Mouse (Mus musculus): ENCODE results near the gene Slc44a1. TPM values are rescaled to one million over a fixed set of nuclear protein-coding genes. Genes with fewer than 3 reads are reported as not detected.

The Slc44a1 gene
- polyA plus RNA-seq, 1 experiment from 2014 or later = 10.8 TPM

DNA sequence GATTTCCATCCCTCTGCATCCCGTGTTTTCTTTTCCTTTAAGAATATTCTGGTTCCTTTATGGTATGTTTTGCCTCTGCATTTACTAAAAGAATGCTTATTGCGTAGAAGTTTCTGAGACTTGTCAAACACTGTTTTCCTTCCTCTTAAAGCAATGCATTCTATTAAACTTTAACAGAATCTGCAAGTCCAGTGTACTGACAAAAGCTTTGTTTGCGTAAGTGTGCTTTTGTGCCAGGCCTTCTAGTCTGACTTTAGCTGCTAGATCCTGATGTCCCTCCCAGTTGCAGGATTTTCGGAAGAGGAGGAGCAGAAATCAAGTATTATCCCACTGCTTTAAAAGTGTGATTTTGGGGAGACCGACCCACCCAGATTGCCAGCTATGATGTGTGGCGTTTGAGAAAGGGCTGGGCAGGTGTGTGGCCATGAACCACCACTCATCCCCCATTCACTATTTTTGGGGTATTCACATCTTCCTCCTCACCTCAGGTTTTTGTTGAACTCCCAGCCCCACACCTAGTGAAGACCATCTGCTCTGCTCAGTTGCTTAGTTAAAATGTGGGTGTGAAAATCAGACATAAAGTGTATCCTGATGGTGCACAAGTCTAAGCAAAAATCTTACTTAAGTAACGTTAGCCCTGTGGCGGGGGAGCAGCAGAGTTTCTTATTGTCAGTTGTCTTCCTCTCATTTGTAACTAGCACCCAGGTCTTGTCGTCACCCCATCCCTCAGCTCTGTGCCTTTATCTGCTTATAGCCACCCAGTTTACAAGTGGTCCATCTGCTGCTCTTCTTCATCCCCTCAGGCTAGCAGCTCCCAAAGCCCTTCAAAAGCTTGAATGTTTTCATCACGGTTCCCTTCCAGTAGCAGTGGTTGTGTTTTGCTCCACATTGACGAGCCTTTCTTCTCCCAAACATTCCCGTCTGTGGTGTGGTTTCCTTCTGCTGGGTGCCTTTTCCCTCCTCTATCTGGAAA is 47.3 kb downstream of the Slc44a1 start:
- Histone ChIP-seq H3K4me2 (no peak overlapping the region), H3K4me1 (no peaks in the 10 kb centered on the region), H3K27ac (replicated peaks) (no peak overlapping the region), H3K9me3 (replicated peaks) (no peaks in the 10 kb centered on the region), H3K9ac (replicated peaks) (no peak overlapping the region), H3K27me3 (replicated peaks) (no peaks in the 10 kb centered on the region), H3K4me3 (replicated peaks) (no peak overlapping the region), H3K36me3 (no peaks in the 10 kb centered on the region)
- no peak for ATAC-seq (ENCODE audit: low FRiP score)
- WGBS = 73% methylated on average over 12 of the region's 12 CpGs

DNA sequence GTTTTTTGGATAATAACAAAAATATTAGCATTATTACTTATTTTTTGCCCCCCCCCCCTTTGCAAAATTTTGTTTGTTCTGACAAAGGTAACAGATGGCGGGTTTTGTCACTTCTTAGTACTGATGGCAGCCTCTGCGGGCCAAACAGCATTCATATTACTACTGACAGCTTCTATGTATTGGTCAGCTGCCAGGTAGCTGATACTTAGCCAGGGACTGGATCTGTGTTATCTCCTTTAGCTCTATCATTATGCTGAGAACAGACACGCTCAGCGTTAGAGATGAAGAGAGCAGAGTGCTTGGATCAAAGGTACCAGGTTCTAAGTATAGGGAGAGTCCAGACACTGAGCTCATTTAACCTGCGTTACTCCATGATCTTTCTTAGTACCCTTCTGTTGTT is 48.6 kb downstream of the Slc44a1 start:
- ATAC-seq (ENCODE audit: low FRiP score) = no peak
- 89% methylated on average over 5 of the region's 5 CpGs for WGBS
- H3K4me2 ChIP-seq = no peak overlapping the region

DNA sequence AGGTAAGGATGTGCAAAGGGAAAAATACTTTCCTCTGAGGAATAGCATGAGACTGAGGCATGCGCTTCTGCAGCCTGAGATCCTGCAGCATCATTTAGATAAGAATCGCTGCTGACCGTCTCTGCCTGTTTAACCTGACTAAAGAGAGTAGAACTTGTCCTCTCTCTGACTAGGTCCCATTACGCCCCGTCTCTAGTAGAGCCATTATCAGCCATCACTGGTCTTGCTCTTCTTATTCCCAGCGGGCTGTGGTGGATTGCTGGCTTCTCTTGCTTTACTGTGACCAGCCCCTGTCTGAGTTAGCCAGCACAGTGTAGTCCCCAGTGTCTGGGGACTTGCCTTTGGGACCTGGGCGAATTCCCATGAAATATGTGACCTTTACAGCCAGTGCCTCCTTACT is 50.2 kb downstream of the Slc44a1 start:
- WGBS = 92% methylated on average over 7 of the region's 7 CpGs
- no peak for ATAC-seq (ENCODE audit: low FRiP score)
- H3K9me3 ChIP-seq (replicated peaks) = no peaks in the 10 kb centered on the region

More for the DNA sequence above, 48.6 kb downstream of the Slc44a1 start:
- H3K4me3 ChIP-seq (replicated peaks) = no peak overlapping the region
- H3K36me3 ChIP-seq = no peaks in the 10 kb centered on the region
- no peak overlapping the region for H3K9ac ChIP-seq (replicated peaks)
- no peaks in the 10 kb centered on the region for H3K27me3 ChIP-seq (replicated peaks)
- no peaks in the 10 kb centered on the region for H3K9me3 ChIP-seq (replicated peaks)
- H3K4me1 ChIP-seq = no peaks in the 10 kb centered on the region
- no peak overlapping the region for H3K27ac ChIP-seq (replicated peaks)

DNA sequence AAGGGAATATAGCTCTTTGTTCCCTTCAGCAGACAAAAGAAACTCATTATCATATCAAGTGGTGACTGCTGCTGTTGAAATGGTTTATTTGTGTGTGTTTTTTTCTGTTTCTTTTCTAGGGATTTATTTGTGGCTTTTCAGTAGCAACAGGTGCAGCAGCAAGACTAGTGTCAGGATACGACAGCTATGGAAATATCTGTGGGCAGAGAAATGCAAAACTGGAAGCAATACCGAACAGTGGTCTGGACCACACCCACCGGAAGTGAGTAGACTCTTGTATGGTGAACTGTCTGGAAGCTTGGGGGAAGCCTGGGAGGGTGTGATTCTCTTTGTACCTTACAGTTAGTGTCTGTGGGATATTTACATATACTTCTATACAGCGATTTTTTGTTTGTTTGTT is 51.1 kb downstream of the Slc44a1 start:
- Histone ChIP-seq H3K4me1 (no peaks in the 10 kb centered on the region), H3K27me3 (replicated peaks) (no peaks in the 10 kb centered on the region), H3K36me3 (no peaks in the 10 kb centered on the region), H3K9ac (replicated peaks) (no peak overlapping the region), H3K27ac (replicated peaks) (no peak overlapping the region), H3K4me2 (no peak overlapping the region), H3K9me3 (replicated peaks) (no peaks in the 10 kb centered on the region), H3K4me3 (replicated peaks) (no peak overlapping the region)
- ATAC-seq (ENCODE audit: low FRiP score) = no peak
- WGBS = 47% methylated on average over 4 of the region's 4 CpGs

More for the DNA sequence above, 50.2 kb downstream of the Slc44a1 start:
- Histone ChIP-seq H3K4me2 (no peak overlapping the region), H3K27me3 (replicated peaks) (no peaks in the 10 kb centered on the region), H3K4me1 (no peaks in the 10 kb centered on the region), H3K27ac (replicated peaks) (no peak overlapping the region), H3K36me3 (no peaks in the 10 kb centered on the region), H3K9ac (replicated peaks) (no peak overlapping the region), H3K4me3 (replicated peaks) (no peak overlapping the region)

DNA sequence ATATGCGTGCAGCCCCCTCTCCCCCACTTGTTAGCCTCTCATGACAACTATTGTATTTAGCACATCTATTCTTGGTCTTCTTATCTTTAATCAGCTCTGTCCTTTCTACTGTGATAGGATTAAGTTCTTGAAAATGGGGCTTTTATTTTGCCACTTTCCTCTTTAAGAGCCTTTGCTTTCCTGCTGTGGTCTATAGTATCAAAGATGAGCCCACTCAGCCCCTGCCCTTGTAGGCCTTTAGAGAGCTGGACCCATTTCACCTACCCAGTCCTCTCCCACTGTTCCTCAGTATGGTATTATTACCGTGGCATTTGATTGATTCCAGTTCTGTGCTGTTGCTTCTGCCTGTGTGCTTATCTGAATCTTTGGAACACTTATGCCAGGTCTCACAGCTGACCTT is 55.4 kb downstream of the Slc44a1 start:
- H3K27ac ChIP-seq (replicated peaks) = no peak overlapping the region
- no peaks in the 10 kb centered on the region for H3K36me3 ChIP-seq
- 66% methylated on average over 2 of the region's 2 CpGs for WGBS
- no peak overlapping the region for H3K9ac ChIP-seq (replicated peaks)
- no peak for ATAC-seq (ENCODE audit: low FRiP score)
- no peaks in the 10 kb centered on the region for H3K9me3 ChIP-seq (replicated peaks)
- no peaks in the 10 kb centered on the region for H3K27me3 ChIP-seq (replicated peaks)
- no peaks in the 10 kb centered on the region for H3K4me1 ChIP-seq
- H3K4me2 ChIP-seq = no peak overlapping the region
- no peak overlapping the region for H3K4me3 ChIP-seq (replicated peaks)

DNA sequence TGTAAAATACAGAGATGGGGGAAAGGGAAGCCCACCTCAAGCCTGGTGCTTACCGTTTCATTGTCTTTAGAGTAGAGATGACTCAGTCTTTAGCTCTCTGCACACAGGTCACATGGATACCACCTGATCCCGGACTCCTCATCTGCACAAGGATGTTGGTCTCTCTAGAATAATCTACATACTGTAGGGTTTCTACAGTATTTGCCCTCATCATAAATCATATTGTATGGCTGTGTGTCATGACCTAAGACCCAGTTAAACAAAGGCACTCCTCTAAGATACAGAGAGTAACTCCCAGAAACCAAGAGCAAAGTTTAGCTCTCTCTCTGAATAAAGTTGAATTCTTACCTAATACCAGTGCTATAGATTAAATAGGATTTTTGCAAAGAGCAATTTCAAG is 62.6 kb downstream of the Slc44a1 start:
- H3K36me3 ChIP-seq = no peaks in the 10 kb centered on the region
- no peaks in the 10 kb centered on the region for H3K9me3 ChIP-seq (replicated peaks)
- 92% methylated on average over 2 of the region's 2 CpGs for WGBS
- H3K27me3 ChIP-seq (replicated peaks) = no peaks in the 10 kb centered on the region
- no peak overlapping the region for H3K4me2 ChIP-seq
- no peak overlapping the region for H3K27ac ChIP-seq (replicated peaks)
- no peak overlapping the region for H3K9ac ChIP-seq (replicated peaks)
- H3K4me1 ChIP-seq = no peaks in the 10 kb centered on the region
- H3K4me3 ChIP-seq (replicated peaks) = no peak overlapping the region
- no peak for ATAC-seq (ENCODE audit: low FRiP score)

DNA sequence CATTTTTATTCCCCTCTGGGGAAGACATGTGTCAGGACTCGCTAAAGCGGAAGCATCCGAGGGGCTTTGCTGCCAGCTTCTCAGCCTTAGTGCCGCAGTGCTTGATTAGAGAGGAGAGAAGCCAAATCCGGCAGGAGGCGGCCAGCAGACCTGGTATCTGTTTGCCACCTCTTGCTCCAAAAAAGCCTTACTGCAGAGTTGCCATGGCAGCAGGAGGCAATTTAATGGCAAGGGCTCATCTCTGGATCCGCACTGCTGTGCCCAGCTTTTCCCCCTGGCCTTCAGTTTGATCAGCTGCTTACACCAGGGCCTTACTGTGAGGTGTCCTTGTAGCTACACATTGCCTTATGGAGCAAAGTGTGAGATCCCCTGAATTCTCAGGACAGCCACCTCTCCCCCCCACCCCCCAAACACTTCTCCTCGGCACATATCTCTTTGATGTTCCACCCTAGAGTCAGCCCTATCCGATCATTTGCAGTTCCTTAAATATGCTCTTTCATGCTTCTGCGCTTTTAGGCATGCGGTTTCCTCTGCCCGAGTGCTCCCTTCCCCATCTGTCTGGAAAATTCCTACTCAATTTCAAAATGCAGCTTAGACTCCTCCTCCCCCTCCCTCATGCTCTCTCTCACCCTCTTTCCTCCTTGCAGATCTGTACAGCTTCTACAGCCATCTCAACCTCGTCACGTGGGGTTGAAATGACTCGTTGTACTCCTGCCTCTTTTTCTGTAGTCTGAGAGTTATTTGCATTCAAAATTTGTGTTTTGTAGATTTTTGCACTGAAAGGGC is 72.1 kb downstream of the Slc44a1 start:
- 22% methylated on average over 15 of the region's 15 CpGs for WGBS
- Histone ChIP-seq H3K4me3 (replicated peaks) (no peak overlapping the region), H3K4me2 (peak overlapping the region; percentile 37), H3K9ac (replicated peaks) (peak overlapping the region; percentile 14; the same call in 1 of the 2 replicates), H3K27ac (replicated peaks) (peak overlapping the region; percentile 81), H3K9me3 (replicated peaks) (no peaks in the 10 kb centered on the region), H3K27me3 (replicated peaks) (no peaks in the 10 kb centered on the region), H3K4me1 (peaks cover 30% of the 10 kb centered on the region), H3K36me3 (no peaks in the 10 kb centered on the region)
- ATAC-seq (ENCODE audit: low FRiP score) = peak; percentile 74

DNA sequence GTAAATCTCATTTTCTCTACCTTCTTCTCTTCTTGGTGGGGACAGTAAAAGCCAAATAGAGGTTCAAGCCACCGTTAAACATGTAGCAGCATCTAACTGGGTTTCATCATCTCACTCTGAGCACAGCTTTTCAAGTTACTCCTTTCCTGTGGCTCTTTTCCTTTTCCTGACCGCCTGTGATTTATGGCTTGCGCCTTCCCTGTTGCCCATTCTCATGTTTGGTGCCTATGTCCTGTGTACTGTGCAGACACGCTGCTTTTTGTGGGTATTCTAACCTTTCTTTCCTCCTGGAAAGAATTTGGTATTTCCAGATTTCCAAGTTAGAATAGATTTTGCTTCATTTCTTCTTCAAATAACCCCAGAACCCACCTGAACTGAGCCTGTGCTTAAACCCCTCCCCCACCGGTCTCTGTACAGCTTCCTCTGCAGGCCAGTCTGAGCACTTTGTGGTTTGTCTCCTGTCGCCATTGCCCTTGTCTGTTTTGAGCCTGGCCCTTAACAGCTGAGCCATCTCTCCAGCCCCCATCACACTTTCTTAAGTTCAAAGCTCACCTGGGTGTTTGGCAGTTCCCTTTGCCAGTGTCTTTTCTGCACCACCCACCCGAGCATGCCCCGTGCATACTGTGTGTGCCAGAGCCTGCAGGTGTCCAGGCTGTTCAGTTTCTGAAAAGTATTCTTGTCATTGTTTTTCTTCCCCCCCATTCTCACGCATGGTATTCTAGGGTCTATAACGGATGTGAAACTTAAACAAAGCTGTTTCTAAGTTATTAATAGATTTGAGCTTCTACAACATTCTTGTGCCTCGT is 73.3 kb downstream of the Slc44a1 start:
- Histone ChIP-seq H3K27ac (replicated peaks) (peak overlapping the region; percentile 81), H3K27me3 (replicated peaks) (no peaks in the 10 kb centered on the region), H3K4me1 (peaks cover 30% of the 10 kb centered on the region), H3K9me3 (replicated peaks) (no peaks in the 10 kb centered on the region), H3K36me3 (no peaks in the 10 kb centered on the region), H3K4me3 (replicated peaks) (no peak overlapping the region), H3K9ac (replicated peaks) (no peak overlapping the region), H3K4me2 (no peak overlapping the region)
- WGBS = 69% methylated on average over 11 of the region's 11 CpGs
- ATAC-seq (ENCODE audit: low FRiP score) = no peak

DNA sequence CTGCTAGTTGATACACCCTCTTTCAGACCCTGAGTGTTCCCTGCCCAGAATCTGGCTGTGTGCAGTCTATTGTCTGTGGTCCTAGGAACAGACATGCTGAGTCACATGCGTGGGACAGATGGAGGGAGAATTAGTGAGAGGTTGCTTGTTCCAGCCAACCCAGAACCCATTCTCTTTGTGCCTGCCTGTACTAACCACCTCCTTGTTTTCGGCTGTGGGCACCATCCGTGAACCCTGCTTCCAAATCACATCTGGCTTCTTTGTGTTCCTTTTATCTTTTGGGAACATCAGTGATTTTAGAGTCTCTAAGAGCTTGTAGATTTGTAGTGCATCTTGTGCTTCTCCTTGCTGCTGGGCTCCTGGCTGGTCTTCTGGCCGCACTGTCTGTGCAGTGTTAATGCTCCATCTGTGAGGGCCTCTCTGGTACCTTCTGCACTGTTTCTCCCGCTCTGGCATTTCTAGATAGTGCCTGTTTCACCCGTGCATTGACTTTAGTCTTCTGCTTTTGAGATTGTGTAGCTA is 75.9 kb downstream of the Slc44a1 start:
- Histone ChIP-seq H3K27ac (replicated peaks) (peak overlapping the region; percentile 41; the same call in 1 of the 2 replicates), H3K4me2 (no peak overlapping the region), H3K9ac (replicated peaks) (no peak overlapping the region), H3K36me3 (no peaks in the 10 kb centered on the region), H3K4me3 (replicated peaks) (no peak overlapping the region), H3K27me3 (replicated peaks) (no peaks in the 10 kb centered on the region), H3K4me1 (peaks cover 30% of the 10 kb centered on the region), H3K9me3 (replicated peaks) (no peaks in the 10 kb centered on the region)
- 65% methylated on average over 6 of the region's 6 CpGs for WGBS
- ATAC-seq (ENCODE audit: low FRiP score) = no peak

DNA sequence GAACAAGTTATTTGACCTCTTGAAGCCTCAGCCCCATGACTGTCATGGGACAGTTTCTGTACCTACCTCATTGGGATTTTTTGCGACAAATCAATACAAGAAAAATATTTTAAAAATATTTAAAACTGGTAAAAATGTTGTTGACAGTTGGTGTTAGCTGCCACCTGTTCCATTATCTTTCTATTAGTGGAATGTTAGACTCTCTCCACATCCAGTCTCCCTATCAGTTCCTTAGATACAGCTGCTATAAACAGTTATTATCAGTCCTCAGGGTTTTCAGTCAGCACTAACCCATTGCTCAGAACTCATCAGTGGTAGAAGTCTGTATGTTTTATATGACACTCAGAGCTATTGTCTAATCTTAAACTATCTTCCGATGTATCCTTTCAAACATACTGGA is 79.2 kb downstream of the Slc44a1 start:
- no peak overlapping the region for H3K4me2 ChIP-seq

DNA sequence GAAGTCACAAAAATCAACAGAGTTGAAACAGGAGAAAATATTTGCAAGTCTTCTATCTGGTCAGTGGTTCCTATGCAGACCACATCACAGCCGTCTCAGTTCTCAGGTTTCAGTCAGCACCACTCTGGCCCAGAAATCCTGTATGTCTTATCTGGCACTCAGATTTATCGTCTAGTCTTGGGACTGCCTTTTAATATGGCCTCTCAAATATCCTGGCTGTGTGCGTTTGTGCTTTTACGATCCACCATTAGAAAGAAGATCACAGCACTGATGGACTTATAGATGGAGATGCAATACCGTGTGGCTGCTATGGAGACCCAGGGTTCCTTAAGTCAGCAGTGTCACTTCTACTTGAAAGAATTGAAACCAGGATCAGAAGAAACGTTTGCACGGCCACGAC is 80.8 kb downstream of the Slc44a1 start:
- no peak overlapping the region for H3K27ac ChIP-seq (replicated peaks)
- no peak overlapping the region for H3K9ac ChIP-seq (replicated peaks)
- no peaks in the 10 kb centered on the region for H3K9me3 ChIP-seq (replicated peaks)
- H3K4me1 ChIP-seq = 0 out of 2 replicates have a peak, but pooled peaks cover 3% of the 10 kb centered on the region
- ATAC-seq (ENCODE audit: low FRiP score) = no peak
- WGBS = 79% methylated on average over 8 of the region's 8 CpGs
- no peaks in the 10 kb centered on the region for H3K27me3 ChIP-seq (replicated peaks)
- no peak overlapping the region for H3K4me3 ChIP-seq (replicated peaks)
- H3K4me2 ChIP-seq = no peak overlapping the region
- H3K36me3 ChIP-seq = no peaks in the 10 kb centered on the region

More for the DNA sequence above, 79.2 kb downstream of the Slc44a1 start:
- ATAC-seq (ENCODE audit: low FRiP score) = no peak
- 97% methylated on average over 2 of the region's 2 CpGs for WGBS
- Histone ChIP-seq H3K9ac (replicated peaks) (no peak overlapping the region), H3K27ac (replicated peaks) (no peak overlapping the region), H3K4me3 (replicated peaks) (no peak overlapping the region), H3K4me1 (peaks cover 9% of the 10 kb centered on the region; the same call in 1 of the 2 replicates), H3K9me3 (replicated peaks) (no peaks in the 10 kb centered on the region), H3K27me3 (replicated peaks) (no peaks in the 10 kb centered on the region), H3K36me3 (no peaks in the 10 kb centered on the region)
